Mouse (Mus musculus) forebrain, postnatal 0 days (tissue): ENCODE measurements around the gene Lrp10. TPM values are rescaled to one million over a fixed set of nuclear protein-coding genes. Genes with fewer than 3 reads are reported as not detected.

Experiments
- ATAC-seq: fragments of 200-750 bp; cut with Nextera tagmentation; 2 replicates; pipeline ENCODE4 v1.8.0; 2017; ENCODE audit warnings: mild to moderate bottlenecking, moderate library complexity
- DNase-seq: peaks from one replicate; pipeline ENCODE4 v3.0.0-alpha.2; 2015
- H3K27ac ChIP-seq: fragments of 300-500 bp; sonication (generic); 2 replicates; pipeline ENCODE4 v1.5.1; 2014; ENCODE audit warnings: low read depth, mild to moderate bottlenecking, antibody characterized with exemption, low read length, moderate library complexity, mixed read lengths
- H3K27me3 ChIP-seq: fragments of 300-500 bp; sonication (generic); 2 replicates; pipeline ENCODE4 v1.6.1; 2014; ENCODE audit warnings: mild to moderate bottlenecking, low read length, mixed read lengths; ENCODE audit not compliant: insufficient read depth
- H3K36me3 ChIP-seq: fragments of 300-500 bp; sonication (generic); 2 replicates; pipeline ENCODE4 v1.6.1; 2014; ENCODE audit warnings: mild to moderate bottlenecking, moderate library complexity; ENCODE audit not compliant: insufficient read depth
- H3K4me1 ChIP-seq: fragments of 300-500 bp; sonication (generic); 2 replicates; pipeline ENCODE4 v1.6.1; 2014; ENCODE audit warnings: antibody characterized with exemption; ENCODE audit not compliant: insufficient read depth
- H3K4me2 ChIP-seq: fragments of 300-500 bp; sonication (generic); 2 replicates; pipeline ENCODE4 v1.6.1; 2014; ENCODE audit warnings: low read depth, mild to moderate bottlenecking, moderate library complexity
- H3K4me3 ChIP-seq: fragments of 300-500 bp; sonication (generic); 2 replicates; pipeline ENCODE4 v1.5.1; 2014; ENCODE audit warnings: low read depth, low read length, mixed read lengths
- H3K9ac ChIP-seq: fragments of 300-500 bp; sonication (generic); 2 replicates; pipeline ENCODE4 v1.6.1; 2014; ENCODE audit warnings: mild to moderate bottlenecking
- H3K9me3 ChIP-seq: fragments of 300-500 bp; sonication (generic); 2 replicates; pipeline ENCODE4 v1.6.1; 2016; ENCODE audit warnings: low read length
- CTCF ChIP-seq: sonication (generic); IDR thresholded peaks from 2 replicates; pipeline ENCODE4 v1.5.1; 2016; ENCODE audit warnings: antibody characterized with exemption, control low read depth, low read depth
- WGBS: fragments of 180-500 bp; shearing (Covaris S2); extraction: QIAGEN DNeasy Blood & Tissue Kit; methylation state at CpG from one replicate; pipeline ENCODE4 v1.1.7; 2014; 5-methylcytosine and 5-hydroxymethylcytosine counted together
- polyA plus RNA-seq: library from polyadenylated mRNA; unstranded; fragments of >200 nt; fragmentation: Nextera tagmentation; extraction: Ambion mirVana; gene quantifications from 2 replicates; pipeline ENCODE4 v1.2.1, GENCODE M21; 2015
- total RNA-seq: library from RNA; depleted of rRNA; stranded (reverse); fragments of >200 nt; gene quantifications from 2 replicates; pipeline ENCODE4 v1.2.3, GENCODE M21; 2014

Gene Lrp10
- total and polyA plus RNA-seq, 2 experiments from 2014 or later = 38.5 to 39.6 TPM

DNA sequence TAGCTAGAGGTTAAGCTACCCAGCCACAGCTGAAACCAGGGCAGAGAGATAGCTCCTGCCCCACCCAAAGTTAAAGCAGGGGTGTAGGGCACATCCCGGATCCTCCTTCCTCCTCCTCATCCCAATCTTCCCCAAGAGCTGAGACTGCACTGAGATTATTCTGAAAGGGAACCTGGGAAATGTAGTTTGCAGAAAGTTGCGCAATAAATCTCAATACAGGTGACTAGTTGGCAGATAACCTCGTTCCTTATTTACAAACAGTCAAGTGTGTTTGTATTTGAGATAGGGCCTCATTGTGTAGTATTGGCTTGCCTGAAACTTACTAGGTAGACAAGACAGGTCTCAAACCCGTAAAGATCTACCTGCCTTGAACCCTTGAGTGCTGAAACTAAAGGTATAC is 1.8 kb upstream of the Lrp10 start:
- DNase-seq (no peak), ATAC-seq (no peak)
- TF ChIP-seq CTCF = no peak
- H3K36me3 ChIP-seq = no peaks in the 10 kb centered on the region
- WGBS = 79% methylated on average over 4 of the region's 4 CpGs
- H3K4me3 ChIP-seq = no peak overlapping the region
- H3K9me3 ChIP-seq = no peaks in the 10 kb centered on the region
- no peak overlapping the region for H3K4me2 ChIP-seq
- no peaks in the 10 kb centered on the region for H3K4me1 ChIP-seq
- no peaks in the 10 kb centered on the region for H3K27me3 ChIP-seq
- no peak overlapping the region for H3K27ac ChIP-seq
- H3K9ac ChIP-seq = no peak overlapping the region

DNA sequence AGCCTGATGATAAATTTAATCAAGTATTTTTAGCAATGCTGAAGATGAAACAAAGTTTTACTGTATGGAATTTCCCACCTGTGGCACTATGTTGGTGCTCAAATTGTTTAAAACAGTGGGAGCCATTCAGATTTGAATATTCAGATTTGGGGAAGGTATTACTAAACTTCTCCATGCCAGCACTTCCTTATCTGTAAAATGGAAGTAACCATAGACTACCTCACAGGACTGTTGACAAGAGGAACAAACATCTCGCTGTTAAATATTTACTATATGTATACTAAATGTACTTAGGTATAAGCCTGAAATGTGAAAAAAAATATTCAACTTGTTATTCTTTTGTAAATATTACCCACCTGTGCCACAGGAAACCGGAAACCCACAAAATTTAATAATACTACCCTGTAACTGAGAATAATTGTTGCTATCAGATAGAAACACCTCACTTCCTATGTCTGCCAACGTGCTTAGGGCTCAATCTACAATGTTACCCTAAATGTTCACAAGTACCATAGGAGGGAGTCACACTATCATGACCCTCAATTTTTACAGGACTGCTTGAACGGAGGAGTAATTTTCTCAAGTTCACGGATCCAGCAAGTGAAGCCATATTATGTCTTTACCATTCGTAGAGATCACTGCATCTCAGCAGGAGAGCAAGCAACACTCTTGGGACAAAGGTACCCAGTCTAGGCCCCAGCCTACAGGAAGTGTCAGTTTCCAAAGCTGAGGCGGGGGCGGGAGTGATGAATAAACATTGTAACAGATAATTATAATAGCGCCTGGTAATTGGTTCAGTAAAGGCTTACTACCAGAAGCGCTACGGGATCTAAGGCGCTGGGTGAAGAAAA is 604 bp upstream of the Lrp10 start:
- Histone ChIP-seq H3K9me3 (no peaks in the 10 kb centered on the region), H3K4me2 (peak overlapping the region; percentile 91), H3K4me1 (no peaks in the 10 kb centered on the region), H3K27me3 (no peaks in the 10 kb centered on the region), H3K27ac (peak overlapping the region; percentile 17; the same call in 1 of the 2 replicates), H3K9ac (peak overlapping the region; percentile 81), H3K4me3 (peak overlapping the region; percentile 83), H3K36me3 (peaks cover 10% of the 10 kb centered on the region)
- WGBS = 16% methylated on average over 12 of the region's 12 CpGs
- no peak for TF ChIP-seq CTCF
- ATAC-seq = peak; percentile 47
- no peak for DNase-seq

DNA sequence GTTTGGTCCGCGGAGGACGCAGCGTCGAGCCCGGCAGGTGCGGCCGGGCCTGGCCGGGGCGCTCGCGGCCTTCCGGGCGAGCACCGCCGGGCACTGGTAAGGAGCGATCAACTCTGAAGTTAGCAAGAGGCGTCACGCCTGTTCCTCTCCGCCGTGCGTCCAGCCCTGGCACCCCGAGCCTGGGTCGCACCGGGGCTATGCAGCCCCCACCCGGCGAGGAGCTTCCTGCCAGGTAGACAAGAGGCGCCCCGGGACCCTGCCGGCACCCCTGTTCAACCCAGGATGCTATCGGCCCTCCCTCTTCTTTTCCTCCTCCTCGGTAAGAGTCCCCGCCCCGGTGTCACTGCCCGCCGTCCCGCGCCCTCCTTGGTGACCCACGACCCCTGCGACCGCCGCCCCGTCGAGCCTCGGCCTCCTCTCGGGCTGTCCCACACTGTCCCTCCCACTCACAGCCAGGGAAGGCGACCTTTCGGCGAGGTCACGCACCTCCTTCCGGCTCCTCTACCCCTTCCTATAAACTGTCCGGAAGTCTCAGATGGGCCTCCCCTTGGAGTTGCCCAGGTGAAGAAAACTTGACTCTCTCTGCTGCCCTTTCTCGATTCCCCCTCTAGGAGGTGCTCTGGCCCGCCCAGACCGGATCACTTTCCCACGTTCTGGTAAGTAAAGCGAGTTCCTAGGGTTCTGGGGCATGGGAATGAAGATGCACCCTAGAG is 512 bp downstream of the Lrp10 start:
- Histone ChIP-seq H3K27ac (peak overlapping the region; percentile 67; the same call in 1 of the 2 replicates), H3K36me3 (peaks cover 21% of the 10 kb centered on the region), H3K4me3 (peak overlapping the region; percentile 83), H3K4me2 (peak overlapping the region; percentile 91), H3K9me3 (no peaks in the 10 kb centered on the region), H3K4me1 (no peaks in the 10 kb centered on the region), H3K27me3 (no peaks in the 10 kb centered on the region), H3K9ac (peak overlapping the region; percentile 81)
- ATAC-seq (peak; percentile 62), DNase-seq (peak; percentile 61)
- 1% methylated on average over 45 of the region's 57 CpGs for whole genome bisulfite sequencing
- TF ChIP-seq CTCF = peak; percentile 63

DNA sequence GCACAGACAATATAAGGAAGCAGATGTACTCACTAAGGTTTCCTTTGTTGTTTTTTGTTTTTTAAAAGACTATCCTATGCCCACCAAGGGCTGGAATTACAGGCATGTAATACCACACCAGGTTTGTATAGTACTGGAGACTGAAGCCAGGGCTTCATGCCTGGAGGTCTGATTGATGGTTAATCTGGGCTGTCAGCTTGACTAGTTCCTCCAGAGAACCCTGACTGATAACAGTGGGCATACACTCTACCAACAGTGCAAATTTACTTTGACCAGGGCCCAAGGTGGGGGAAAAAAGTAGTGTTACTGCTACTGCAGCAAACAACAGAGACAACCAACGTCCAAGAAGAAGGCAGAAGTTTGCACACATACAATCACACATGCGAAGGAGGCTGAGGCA is 7.5 kb downstream of the Lrp10 start:
- H3K9me3 ChIP-seq = no peaks in the 10 kb centered on the region
- H3K4me3 ChIP-seq = no peak overlapping the region
- no peak overlapping the region for H3K9ac ChIP-seq
- WGBS = 83% methylated on average over 2 of the region's 2 CpGs
- no peak for DNase-seq
- H3K27ac ChIP-seq = no peak overlapping the region
- H3K27me3 ChIP-seq = no peaks in the 10 kb centered on the region
- H3K4me2 ChIP-seq = no peak overlapping the region
- ATAC-seq = no peak
- H3K36me3 ChIP-seq = peaks cover 27% of the 10 kb centered on the region
- no peak for TF ChIP-seq CTCF
- H3K4me1 ChIP-seq = no peaks in the 10 kb centered on the region

DNA sequence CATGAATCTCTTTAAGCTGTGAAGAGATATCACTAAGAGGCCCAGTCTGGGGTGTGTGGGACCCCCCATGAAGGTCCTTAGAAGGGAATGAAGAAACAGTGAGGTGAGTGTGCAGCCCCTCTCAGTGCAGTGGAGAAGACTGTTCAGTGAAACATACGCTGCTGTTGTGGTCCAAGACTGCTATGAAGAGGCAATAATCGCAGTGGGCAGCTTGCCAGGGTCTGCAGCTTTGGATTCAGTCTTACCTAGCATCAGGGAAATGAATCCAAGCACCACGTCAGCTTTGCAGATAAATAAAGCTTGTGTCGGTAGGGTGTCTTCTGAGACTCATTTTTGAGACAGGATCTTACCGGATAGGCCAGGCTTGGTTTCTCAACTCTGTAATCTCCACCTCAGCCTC is 8.7 kb downstream of the Lrp10 start:
- Histone ChIP-seq H3K9me3 (no peaks in the 10 kb centered on the region), H3K36me3 (peaks cover 23% of the 10 kb centered on the region), H3K27ac (no peak overlapping the region), H3K4me3 (no peak overlapping the region), H3K4me2 (no peak overlapping the region), H3K9ac (no peak overlapping the region), H3K27me3 (no peaks in the 10 kb centered on the region), H3K4me1 (no peaks in the 10 kb centered on the region)
- DNase-seq (peak; percentile 41), ATAC-seq (no peak)
- 37% methylated on average over 5 of the region's 5 CpGs for WGBS
- no peak for TF ChIP-seq CTCF

DNA sequence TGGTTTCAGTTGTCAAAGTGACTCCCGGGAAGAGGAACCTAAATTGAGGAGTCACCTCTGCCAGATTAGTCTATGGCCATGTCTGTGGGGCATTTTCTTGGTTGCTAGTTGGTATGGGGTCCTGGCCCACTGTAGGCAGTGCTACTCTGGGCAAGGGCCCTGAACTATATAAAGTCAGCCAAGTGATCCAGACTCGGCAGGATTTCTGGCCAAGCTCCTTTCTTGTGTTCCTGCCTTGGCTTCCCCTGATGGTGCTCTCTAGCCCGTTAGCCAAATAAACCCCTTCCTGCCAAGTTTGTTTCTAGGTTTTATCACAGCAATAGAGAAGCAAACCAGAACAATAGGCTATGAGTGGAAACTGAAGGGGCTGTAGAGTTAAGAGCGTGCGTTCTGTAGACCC is 10.8 kb downstream of the Lrp10 start:
- TF ChIP-seq CTCF = no peak
- Histone ChIP-seq H3K27ac (no peak overlapping the region), H3K4me3 (no peak overlapping the region), H3K27me3 (no peaks in the 10 kb centered on the region), H3K4me1 (0 out of 2 replicates have a peak, but pooled peaks cover 3% of the 10 kb centered on the region), H3K36me3 (peaks cover 4% of the 10 kb centered on the region; the same call in 1 of the 2 replicates), H3K9ac (no peak overlapping the region), H3K9me3 (no peaks in the 10 kb centered on the region), H3K4me2 (no peak overlapping the region)
- 67% methylated on average over 5 of the region's 5 CpGs for WGBS
- ATAC-seq = no peak
- DNase-seq = no peak
